Comparison of ENCODE assay signal across 10 mouse cellular contexts in the genomic region with DNA sequence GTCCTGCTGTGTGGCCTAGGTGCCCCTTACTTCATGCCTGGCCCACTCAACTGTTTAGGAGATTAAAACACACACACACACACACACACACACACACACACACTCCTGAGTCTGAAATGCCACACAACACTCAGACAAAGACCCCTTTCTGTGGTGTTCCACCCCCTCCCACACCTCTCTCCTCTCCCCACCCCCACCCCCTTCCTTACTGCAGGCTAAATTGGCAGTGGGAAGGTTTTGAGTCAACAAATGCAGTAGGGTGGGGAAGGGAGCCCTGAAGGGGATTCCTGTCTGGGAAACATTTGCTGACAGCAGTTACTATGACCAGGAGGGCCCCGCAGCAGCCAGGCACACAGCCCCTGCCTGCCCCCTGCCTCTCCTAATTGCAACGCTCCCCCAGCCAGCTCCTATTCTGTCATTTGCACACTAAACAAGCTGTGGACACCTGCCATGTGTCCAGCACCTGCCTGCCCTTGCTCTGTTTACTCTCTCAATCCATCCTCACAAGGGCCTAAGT.
DNase-seq lines count a peak whose midpoint lies in the region; ATAC-seq and TF ChIP-seq lines count a peak whose summit lies in the region.
"Had no signal": no experiment of that assay in that cellular context is flagged by ENCODE, and none has a peak within 500 bp of the region (broad histone marks: within the 10 kb centered on the region; RNA-seq: fewer than 3 reads in every experiment).

No protein-coding gene starts in this region.

- ATAC-seq in neural tube, embryonic 11.5 days (ENCODE audit: insufficient read depth, low FRiP score, low TSS enrichment), result 0 out of 2 replicates have a peak, but pooled peaks have one; percentile 73
- ATAC-seq in limb, embryonic 11.5 days (ENCODE audit: insufficient number of reproducible peaks, low FRiP score, low TSS enrichment, low read depth), result peak; percentile 79
- ATAC-seq in stomach, postnatal 0 days (ENCODE audit: low FRiP score, low TSS enrichment), result no peak; the same call in 1 of the 2 replicates

- H3K4me3 ChIP-seq in neural tube, embryonic 11.5 days (ENCODE audit: low read depth, low read length), result no peak overlapping the region
- no peak overlapping the region for H3K4me3 ChIP-seq in limb, embryonic 11.5 days (ENCODE audit: low read depth, low read length)
- no peak overlapping the region for H3K4me3 ChIP-seq in stomach, postnatal 0 days (ENCODE audit: low read depth, low read length)

- H3K9me3 ChIP-seq in neural tube, embryonic 11.5 days (ENCODE audit: control insufficient read depth, low read length), result no peaks in the 10 kb centered on the region
- no peaks in the 10 kb centered on the region; the same call in 1 of the 2 replicates for H3K9me3 ChIP-seq in limb, embryonic 11.5 days (ENCODE audit: control insufficient read depth, low read length)
- H3K9me3 ChIP-seq in stomach, postnatal 0 days (ENCODE audit: control insufficient read depth, low read length), result no peaks in the 10 kb centered on the region
- H3K9me3 ChIP-seq: G1E had no signal

- H3K4me1 ChIP-seq in neural tube, embryonic 11.5 days (ENCODE audit: control insufficient read depth, insufficient read depth, low read length), result peaks cover 14% of the 10 kb centered on the region
- peaks cover 44% of the 10 kb centered on the region for H3K4me1 ChIP-seq in limb, embryonic 11.5 days (ENCODE audit: control insufficient read depth, insufficient read depth, low read length)
- 0 out of 2 replicates have a peak, but pooled peaks cover 6% of the 10 kb centered on the region for H3K4me1 ChIP-seq in stomach, postnatal 0 days (replicated peaks; ENCODE audit: control insufficient read depth, insufficient read depth)

- WGBS in neural tube, embryonic 11.5 days, result 0% methylated on average over 2 of the region's 2 CpGs
- WGBS in limb, embryonic 11.5 days, result 0% methylated on average over 2 of the region's 2 CpGs
- WGBS in stomach, postnatal 0 days, result 19% methylated on average over 2 of the region's 2 CpGs

- TF ChIP-seq CTCF in stomach, postnatal 0 days (IDR thresholded peaks at IDR 0.05; ENCODE audit: low read depth), result 0 out of 2 replicates have a peak, but pooled peaks have one; percentile 4

- 0 out of 2 replicates have a peak overlapping the region, but pooled peaks have one; percentile 1 for H3K27ac ChIP-seq in neural tube, embryonic 11.5 days (ENCODE audit: low read depth, low read length)
- H3K27ac ChIP-seq in limb, embryonic 11.5 days (replicated peaks; ENCODE audit: low read depth, low read length), result peak overlapping the region; percentile 75
- H3K27ac ChIP-seq in stomach, postnatal 0 days (replicated peaks), result peak overlapping the region; percentile 53

- no peaks in the 10 kb centered on the region for H3K36me3 ChIP-seq in neural tube, embryonic 11.5 days (ENCODE audit: control insufficient read depth, insufficient read depth, low read length)
- H3K36me3 ChIP-seq in limb, embryonic 11.5 days (ENCODE audit: control insufficient read depth, insufficient read depth, low read length), result no peaks in the 10 kb centered on the region
- no peaks in the 10 kb centered on the region for H3K36me3 ChIP-seq in stomach, postnatal 0 days (ENCODE audit: control insufficient read depth, insufficient read depth, low read length)
- H3K36me3 ChIP-seq: G1E had no signal

- no peak for TF ChIP-seq EP300 in stomach, postnatal 0 days (optimal IDR thresholded peaks at IDR 0.05)

- H3K27me3 ChIP-seq in neural tube, embryonic 11.5 days (ENCODE audit: control insufficient read depth, insufficient read depth, low read length), result no peaks in the 10 kb centered on the region
- no peaks in the 10 kb centered on the region for H3K27me3 ChIP-seq in limb, embryonic 11.5 days (ENCODE audit: control insufficient read depth, insufficient read depth, low read length)
- H3K27me3 ChIP-seq in stomach, postnatal 0 days (ENCODE audit: control insufficient read depth, insufficient read depth, low read length), result no peaks in the 10 kb centered on the region

- H3K9ac ChIP-seq in neural tube, embryonic 11.5 days (ENCODE audit: low read length), result no peak overlapping the region
- H3K9ac ChIP-seq in limb, embryonic 11.5 days (ENCODE audit: low read length), result no peak overlapping the region
- H3K9ac ChIP-seq in stomach, postnatal 0 days (ENCODE audit: low read length), result no peak overlapping the region

- peak; percentile 42 for DNase-seq in neural tube, embryonic 11.5 days (ENCODE audit: low spot score)
- DNase-seq in neural tube, embryonic 10.5 days (ENCODE audit: extremely low spot score, low spot score), result no peak
- DNase-seq in forelimb bud, embryonic 11.5 days (ENCODE audit: low read depth, low spot score), result peak; percentile 84
- DNase-seq in limb, embryonic 11.5 days (ENCODE audit: low spot score), result peak; percentile 76
- DNase-seq in stomach, postnatal 0 days (ENCODE audit: low spot score), result no peak
- no peak for DNase-seq in T-cell, adult 2 months (ENCODE audit: low spot score)
- DNase-seq in adrenal gland, postnatal 14 days, result no peak
- DNase-seq in adrenal gland, adult 2 months, result no peak
- DNase-seq: cerebellum, adult 8-10 months had no signal

- no peak overlapping the region for H3K4me2 ChIP-seq in neural tube, embryonic 11.5 days (ENCODE audit: low read depth)
- H3K4me2 ChIP-seq in limb, embryonic 11.5 days (ENCODE audit: low read depth, severe bottlenecking), result no peak overlapping the region
- no peak overlapping the region for H3K4me2 ChIP-seq in stomach, postnatal 0 days (replicated peaks; ENCODE audit: low read depth)

Comparison
In these comparisons a context has a peak if more than half of its experiments do, and no peak if none do; other contexts are left out.
1. DNase-seq: peak in neural tube, embryonic 11.5 days (single experiment), forelimb bud, embryonic 11.5 days (single experiment) and limb, embryonic 11.5 days (single experiment); none in neural tube, embryonic 10.5 days (single experiment), stomach, postnatal 0 days (single experiment), T-cell, adult 2 months (single experiment), adrenal gland, postnatal 14 days (single experiment) and adrenal gland, adult 2 months (single experiment).
2. H3K27ac ChIP-seq: peak in every context shown above with its lines; median percentile 75 in limb, embryonic 11.5 days; 53 in stomach, postnatal 0 days; 1 in neural tube, embryonic 11.5 days.